Mouse (Mus musculus) limb, embryonic 11.5 days (tissue): ENCODE data around the gene Ckap4. TPM values are rescaled to one million over a fixed set of nuclear protein-coding genes. Genes with fewer than 3 reads are reported as not detected.
"Not testable (repeated sequence)": the region's sequence is repeated elsewhere in the genome, so short reads cannot be mapped to it uniquely, and the experiment has no call there.

Source experiments
- ATAC-seq: fragments of 200-750 bp; cut with Nextera tagmentation; 2 replicates; pipeline ENCODE4 v1.8.0; 2017; ENCODE audit warnings: low read depth; ENCODE audit not compliant: insufficient number of reproducible peaks, low FRiP score, low TSS enrichment
- DNase-seq: peaks from one replicate; pipeline ENCODE4 v3.0.0-alpha.2; 2015; ENCODE audit warnings: low spot score
- H3K27ac ChIP-seq: fragments of 300-500 bp; sonication (generic); replicated peaks from 2 replicates; pipeline ENCODE4 v1.5.1; 2014; ENCODE audit warnings: low read depth, mild to moderate bottlenecking, low read length
- H3K27me3 ChIP-seq: fragments of 300-500 bp; sonication (generic); 2 replicates; pipeline ENCODE4 v1.6.1; 2014; ENCODE audit warnings: mild to moderate bottlenecking, low read length, mixed read lengths; ENCODE audit not compliant: control insufficient read depth, insufficient read depth
- H3K36me3 ChIP-seq: fragments of 300-500 bp; sonication (generic); 2 replicates; pipeline ENCODE4 v1.6.1; 2014; ENCODE audit warnings: mild to moderate bottlenecking, low read length, moderate library complexity, mixed read lengths; ENCODE audit not compliant: control insufficient read depth, insufficient read depth
- H3K4me1 ChIP-seq: fragments of 300-500 bp; sonication (generic); 2 replicates; pipeline ENCODE4 v1.6.1; 2014; ENCODE audit warnings: low read length, mixed read lengths; ENCODE audit not compliant: control insufficient read depth, insufficient read depth
- H3K4me2 ChIP-seq: fragments of 300-500 bp; sonication (generic); 2 replicates; pipeline ENCODE4 v1.6.1; 2014; ENCODE audit warnings: low read depth, mild to moderate bottlenecking, moderate library complexity; ENCODE audit not compliant: severe bottlenecking
- H3K4me3 ChIP-seq: fragments of 300-500 bp; sonication (generic); 2 replicates; pipeline ENCODE4 v1.5.1; 2014; ENCODE audit warnings: low read depth, low read length
- H3K9ac ChIP-seq: fragments of 300-500 bp; sonication (generic); 2 replicates; pipeline ENCODE4 v1.6.1; 2014; ENCODE audit warnings: mild to moderate bottlenecking, low read length
- H3K9me3 ChIP-seq: fragments of 300-500 bp; sonication (generic); 2 replicates; pipeline ENCODE4 v1.6.1; 2016; ENCODE audit warnings: low read length; ENCODE audit not compliant: control insufficient read depth
- WGBS: fragments of 180-500 bp; shearing (Covaris S2); extraction: QIAGEN DNeasy Blood & Tissue Kit; methylation state at CpG from one replicate; pipeline ENCODE4 v1.1.7; 2014; 5-methylcytosine and 5-hydroxymethylcytosine counted together
- polyA plus RNA-seq: library from polyadenylated mRNA; unstranded; fragments of >200 nt; fragmentation: Nextera tagmentation; extraction: Ambion mirVana; gene quantifications from 2 replicates; pipeline ENCODE4 v1.2.1, GENCODE M21; 2014

Gene Ckap4
- polyA plus RNA-seq, 1 experiment from 2014 or later = 75.8 TPM

GRCm38 (mm10) chr10:84496805-84497204 is 37.1 kb downstream of the Ckap4 start:
- Histone ChIP-seq H3K27ac (no peak overlapping the region), H3K9me3 (no peaks in the 10 kb centered on the region), H3K9ac (no peak overlapping the region), H3K4me1 (peaks cover 3% of the 10 kb centered on the region; the same call in 1 of the 2 replicates), H3K27me3 (no peaks in the 10 kb centered on the region), H3K4me3 (no peak overlapping the region), H3K4me2 (no peak overlapping the region), H3K36me3 (no peaks in the 10 kb centered on the region)
- WGBS = 34% methylated on average over 2 of the region's 2 CpGs
- no peak for ATAC-seq
- DNase-seq = no peak

- Histone ChIP-seq H3K27me3 (no peaks in the 10 kb centered on the region), H3K4me3 (no peak overlapping the region), H3K27ac (no peak overlapping the region), H3K36me3 (no peaks in the 10 kb centered on the region), H3K9me3 (no peaks in the 10 kb centered on the region), H3K4me1 (peaks cover 3% of the 10 kb centered on the region; the same call in 1 of the 2 replicates), H3K4me2 (no peak overlapping the region), H3K9ac (no peak overlapping the region)
- ATAC-seq (no peak), DNase-seq (no peak)
- 86% methylated on average over 7 of the region's 7 CpGs for WGBS
Observed at GRCm38 (mm10) chr10:84494432-84494831, 39.4 kb downstream of the Ckap4 start.

- Histone ChIP-seq H3K4me1 (no peaks in the 10 kb centered on the region), H3K9me3 (no peaks in the 10 kb centered on the region), H3K9ac (no peak overlapping the region), H3K27ac (no peak overlapping the region), H3K4me2 (no peak overlapping the region), H3K36me3 (no peaks in the 10 kb centered on the region), H3K27me3 (no peaks in the 10 kb centered on the region), H3K4me3 (no peak overlapping the region)
- ATAC-seq (no peak), DNase-seq (no peak)
- WGBS = 95% methylated on average over 5 of the region's 5 CpGs
Observed at GRCm38 (mm10) chr10:84490115-84490514, 43.7 kb downstream of the Ckap4 start.

- Histone ChIP-seq H3K9ac (no peak overlapping the region), H3K27me3 (no peaks in the 10 kb centered on the region), H3K9me3 (no peaks in the 10 kb centered on the region), H3K27ac (no peak overlapping the region), H3K36me3 (no peaks in the 10 kb centered on the region), H3K4me3 (no peak overlapping the region), H3K4me2 (no peak overlapping the region), H3K4me1 (no peaks in the 10 kb centered on the region)
- ATAC-seq (no peak), DNase-seq (peak; percentile 66)
- WGBS = 41% methylated on average over 6 of the region's 6 CpGs
Observed at GRCm38 (mm10) chr10:84488315-84488714, 45.5 kb downstream of the Ckap4 start.

GRCm38 (mm10) chr10:84484661-84485060 is 49.2 kb downstream of the Ckap4 start:
- Histone ChIP-seq H3K27me3 (no peaks in the 10 kb centered on the region), H3K4me1 (0 out of 2 replicates have a peak, but pooled peaks cover 3% of the 10 kb centered on the region), H3K27ac (no peak overlapping the region), H3K36me3 (no peaks in the 10 kb centered on the region), H3K4me3 (no peak overlapping the region), H3K9ac (no peak overlapping the region), H3K4me2 (no peak overlapping the region), H3K9me3 (no peaks in the 10 kb centered on the region)
- DNase-seq = no peak
- 69% methylated on average over 1 of the region's 1 CpGs for WGBS
- no peak for ATAC-seq

- WGBS = 84% methylated on average over 3 of the region's 3 CpGs
- Histone ChIP-seq H3K9ac (no peak overlapping the region), H3K27ac (no peak overlapping the region), H3K4me3 (no peak overlapping the region), H3K4me2 (no peak overlapping the region), H3K27me3 (no peaks in the 10 kb centered on the region), H3K36me3 (no peaks in the 10 kb centered on the region), H3K4me1 (0 out of 2 replicates have a peak, but pooled peaks cover 3% of the 10 kb centered on the region), H3K9me3 (no peaks in the 10 kb centered on the region)
- DNase-seq (no peak), ATAC-seq (no peak)
Observed at GRCm38 (mm10) chr10:84483553-84483952, 50.3 kb downstream of the Ckap4 start.

- no peak overlapping the region for H3K4me2 ChIP-seq
- H3K36me3 ChIP-seq = no peaks in the 10 kb centered on the region
- no peak overlapping the region for H3K9ac ChIP-seq
- no peak for ATAC-seq
- H3K27ac ChIP-seq = no peak overlapping the region
- WGBS = 86% methylated on average over 2 of the region's 2 CpGs
- H3K4me1 ChIP-seq = 0 out of 2 replicates have a peak, but pooled peaks cover 3% of the 10 kb centered on the region
- DNase-seq = no peak
- no peaks in the 10 kb centered on the region for H3K27me3 ChIP-seq
- no peak overlapping the region for H3K4me3 ChIP-seq
- H3K9me3 ChIP-seq = no peaks in the 10 kb centered on the region
Observed at GRCm38 (mm10) chr10:84483069-84483468, 50.8 kb downstream of the Ckap4 start.

GRCm38 (mm10) chr10:84482418-84482817 is 51.4 kb downstream of the Ckap4 start:
- not testable (repeated sequence) for H3K27ac ChIP-seq, ATAC-seq, H3K9me3 ChIP-seq, H3K4me1 ChIP-seq, H3K36me3 ChIP-seq, H3K4me2 ChIP-seq, DNase-seq, H3K4me3 ChIP-seq, H3K9ac ChIP-seq, H3K27me3 ChIP-seq
- 91% methylated on average over 15 of the region's 15 CpGs for WGBS

- H3K4me1 ChIP-seq = 0 out of 2 replicates have a peak, but pooled peaks cover 7% of the 10 kb centered on the region
- ATAC-seq (no peak), DNase-seq (no peak)
- H3K27me3 ChIP-seq = no peaks in the 10 kb centered on the region
- H3K27ac ChIP-seq = no peak overlapping the region
- no peak overlapping the region for H3K4me3 ChIP-seq
- no peak overlapping the region for H3K9ac ChIP-seq
- no peaks in the 10 kb centered on the region for H3K9me3 ChIP-seq
- no peaks in the 10 kb centered on the region for H3K36me3 ChIP-seq
- H3K4me2 ChIP-seq = no peak overlapping the region
- 50% methylated on average over 5 of the region's 5 CpGs for WGBS
Observed at GRCm38 (mm10) chr10:84481327-84481671, 52.6 kb downstream of the Ckap4 start.
